Mouse (Mus musculus): ENCODE data around the gene Rflna. TPM values are rescaled to one million over a fixed set of nuclear protein-coding genes. Genes with fewer than 3 reads are reported as not detected.
A peak's percentile ranks its signal among the peaks of the same experiment; 100 is the strongest.

Gene Rflna
- polyA plus RNA-seq, 1 experiment = not detected

GRCm38 (mm10) chr5:125019099-125019498, 16.1 kb downstream of the Rflna start:
- H3K4me1 ChIP-seq (ENCODE audit: control insufficient read depth, insufficient read depth, insufficient read length, low read length) = peaks cover 4% of the 10 kb centered on the region; the same call in 1 of the 2 replicates
- no peak overlapping the region for H3K27ac ChIP-seq (replicated peaks; ENCODE audit: low read depth, low read length)
- H3K4me3 ChIP-seq (ENCODE audit: insufficient read depth, low read depth, low read length) = no peak overlapping the region

GRCm38 (mm10) chr5:125021298-125021697, 18.3 kb downstream of the Rflna start:
- Histone ChIP-seq H3K4me3 (ENCODE audit: insufficient read depth, low read depth, low read length) (no peak overlapping the region), H3K27ac (replicated peaks; ENCODE audit: low read depth, low read length) (no peak overlapping the region), H3K4me1 (ENCODE audit: control insufficient read depth, insufficient read depth, insufficient read length, low read length) (peaks cover 4% of the 10 kb centered on the region; the same call in 1 of the 2 replicates)

- H3K4me1 ChIP-seq (ENCODE audit: control insufficient read depth, insufficient read depth, insufficient read length, low read length) = 0 out of 2 replicates have a peak, but pooled peaks cover 2% of the 10 kb centered on the region
- no peak overlapping the region for H3K27ac ChIP-seq (replicated peaks; ENCODE audit: low read depth, low read length)
- H3K4me3 ChIP-seq (ENCODE audit: insufficient read depth, low read depth, low read length) = no peak overlapping the region
Measured at GRCm38 (mm10) chr5:125024002-125024401, 21.0 kb downstream of the Rflna start.

DNA sequence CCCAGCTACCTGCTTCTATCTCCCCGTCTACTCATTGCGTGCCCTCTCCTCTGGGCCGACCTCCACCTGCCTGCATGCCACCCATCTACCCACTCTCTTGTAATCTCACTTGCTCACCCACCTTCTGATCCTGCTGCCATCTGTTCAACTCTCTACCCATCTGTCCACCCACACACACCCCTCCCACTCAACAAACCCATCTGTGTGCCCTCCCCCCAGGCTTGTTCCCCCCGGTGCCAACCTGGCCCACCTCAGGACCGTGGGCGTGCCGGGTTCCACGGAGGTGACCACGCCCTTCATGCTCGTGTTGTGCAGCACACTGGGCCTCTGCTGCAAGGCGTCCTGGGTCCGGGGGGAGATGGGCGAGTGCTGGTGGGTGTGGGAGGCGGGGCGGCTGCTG, 25.4 kb downstream of the Rflna start:
- H3K27ac ChIP-seq (replicated peaks; ENCODE audit: low read depth, low read length) = no peak overlapping the region
- H3K4me3 ChIP-seq (ENCODE audit: insufficient read depth, low read depth, low read length) = no peak overlapping the region
- no peaks in the 10 kb centered on the region for H3K4me1 ChIP-seq (ENCODE audit: control insufficient read depth, insufficient read depth, insufficient read length, low read length)

- H3K4me1 ChIP-seq (ENCODE audit: control insufficient read depth, insufficient read depth, insufficient read length, low read length) = no peaks in the 10 kb centered on the region
- H3K27ac ChIP-seq (replicated peaks; ENCODE audit: low read depth, low read length) = no peak overlapping the region
- no peak overlapping the region for H3K4me3 ChIP-seq (ENCODE audit: insufficient read depth, low read depth, low read length)
Measured at GRCm38 (mm10) chr5:125028911-125029310, 25.9 kb downstream of the Rflna start.

GRCm38 (mm10) chr5:125036483-125036882, 33.5 kb downstream of the Rflna start:
- H3K27ac ChIP-seq (replicated peaks; ENCODE audit: low read depth, low read length) = no peak overlapping the region
- no peak overlapping the region for H3K4me3 ChIP-seq (ENCODE audit: insufficient read depth, low read depth, low read length)
- peaks cover 11% of the 10 kb centered on the region for H3K4me1 ChIP-seq (ENCODE audit: control insufficient read depth, insufficient read depth, insufficient read length, low read length)

DNA sequence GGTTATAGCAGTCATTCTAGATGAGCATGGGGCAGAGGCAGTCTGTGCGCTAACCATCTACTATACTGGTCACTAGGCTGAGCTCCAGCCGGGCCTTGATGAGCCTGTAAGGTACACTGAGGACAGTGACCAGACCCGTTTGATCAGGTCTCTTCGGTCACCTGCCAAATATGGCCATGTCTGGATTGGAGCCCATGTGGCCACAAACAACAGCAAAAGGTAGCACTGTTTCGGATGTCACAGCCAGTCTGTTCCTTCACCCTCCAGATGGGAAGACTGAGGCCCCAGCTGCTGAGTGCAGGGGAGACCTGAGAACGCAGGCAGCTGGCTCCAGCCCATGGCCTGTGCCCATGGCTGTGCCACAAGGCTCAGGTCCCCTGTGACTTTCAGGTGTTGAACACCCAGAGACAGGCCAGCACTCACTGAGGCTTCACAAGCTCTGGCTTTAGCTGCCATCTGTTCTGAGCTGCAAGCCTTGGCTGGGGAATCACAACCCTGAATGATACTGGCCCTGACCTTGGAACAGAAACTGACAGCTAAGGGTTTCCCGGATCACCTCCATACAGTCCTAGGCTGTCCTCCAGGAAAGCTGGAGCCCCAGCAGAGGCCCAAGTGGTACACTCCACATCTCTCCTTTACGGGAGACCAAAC, 36.5 kb downstream of the Rflna start:
- Histone ChIP-seq H3K27ac (replicated peaks; ENCODE audit: low read depth, low read length) (no peak overlapping the region), H3K4me1 (ENCODE audit: control insufficient read depth, insufficient read depth, insufficient read length, low read length) (peaks cover 14% of the 10 kb centered on the region), H3K4me3 (ENCODE audit: insufficient read depth, low read depth, low read length) (no peak overlapping the region)

DNA sequence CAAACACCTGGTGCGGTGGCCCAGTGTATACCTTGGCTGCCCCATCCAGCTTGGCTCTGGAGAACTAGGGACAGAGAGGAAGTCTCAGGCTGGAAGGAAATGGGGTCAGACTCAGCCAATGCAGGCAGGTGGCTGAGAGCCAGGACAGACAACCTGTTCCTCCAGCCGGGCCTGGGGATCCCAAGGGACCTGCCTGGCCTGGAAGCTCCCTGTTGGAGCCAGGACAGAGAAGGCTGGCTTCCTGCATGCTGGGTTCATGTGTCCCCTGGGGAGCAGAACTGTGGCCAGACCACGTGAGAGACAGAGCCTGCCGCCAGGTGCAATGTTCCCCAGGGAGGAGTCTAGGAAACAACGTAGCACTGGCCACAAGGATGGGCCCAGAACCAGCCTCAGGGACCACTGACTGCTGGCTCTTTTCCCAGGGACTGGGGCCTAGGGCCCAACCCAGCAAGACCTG, 37.1 kb downstream of the Rflna start:
- Histone ChIP-seq H3K4me1 (ENCODE audit: control insufficient read depth, insufficient read depth, insufficient read length, low read length) (peaks cover 14% of the 10 kb centered on the region), H3K27ac (replicated peaks; ENCODE audit: low read depth, low read length) (0 out of 2 replicates have a peak overlapping the region, but pooled peaks have one; percentile 19), H3K4me3 (ENCODE audit: insufficient read depth, low read depth, low read length) (no peak overlapping the region)

DNA sequence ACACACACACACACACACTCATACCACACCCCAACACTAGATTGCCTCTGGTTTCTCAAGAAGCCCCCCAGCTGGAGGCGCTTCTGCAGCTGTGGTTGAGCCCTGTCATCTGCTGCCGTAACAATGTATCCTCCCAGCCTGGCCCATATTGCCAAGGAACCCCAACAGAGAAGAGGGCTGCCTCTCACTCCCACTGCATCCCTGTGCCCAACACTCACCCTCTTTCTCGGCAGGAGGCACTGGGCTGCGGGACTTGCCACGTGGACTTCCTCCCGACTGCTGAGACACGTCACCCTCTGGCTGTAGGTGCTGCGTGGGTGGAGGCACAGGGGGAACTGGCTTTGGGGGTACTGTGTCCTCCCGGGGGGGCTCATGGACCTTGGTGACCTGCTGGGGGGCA, 38.6 kb downstream of the Rflna start:
- Histone ChIP-seq H3K4me3 (ENCODE audit: insufficient read depth, low read depth, low read length) (no peak overlapping the region), H3K27ac (replicated peaks; ENCODE audit: low read depth, low read length) (no peak overlapping the region), H3K4me1 (ENCODE audit: control insufficient read depth, insufficient read depth, insufficient read length, low read length) (peaks cover 14% of the 10 kb centered on the region)

- no peak overlapping the region for H3K4me3 ChIP-seq (ENCODE audit: insufficient read depth, low read depth, low read length)
Measured at GRCm38 (mm10) chr5:125043448-125043847, 40.4 kb downstream of the Rflna start.

GRCm38 (mm10) chr5:125045202-125045601, 42.2 kb downstream of the Rflna start:
- Histone ChIP-seq H3K27ac (replicated peaks; ENCODE audit: low read depth, low read length) (no peak overlapping the region), H3K4me1 (ENCODE audit: control insufficient read depth, insufficient read depth, insufficient read length, low read length) (peaks cover 14% of the 10 kb centered on the region), H3K4me3 (ENCODE audit: insufficient read depth, low read depth, low read length) (no peak overlapping the region)

More at GRCm38 (mm10) chr5:125043448-125043847, 40.4 kb downstream of the Rflna start:
- Histone ChIP-seq H3K4me1 (ENCODE audit: control insufficient read depth, insufficient read depth, insufficient read length, low read length) (peaks cover 14% of the 10 kb centered on the region), H3K27ac (replicated peaks; ENCODE audit: low read depth, low read length) (no peak overlapping the region)

- Histone ChIP-seq H3K4me3 (ENCODE audit: insufficient read depth, low read depth, low read length) (no peak overlapping the region), H3K27ac (replicated peaks; ENCODE audit: low read depth, low read length) (no peak overlapping the region), H3K4me1 (ENCODE audit: control insufficient read depth, insufficient read depth, insufficient read length, low read length) (peaks cover 4% of the 10 kb centered on the region)
Measured at GRCm38 (mm10) chr5:125046436-125046835, 43.4 kb downstream of the Rflna start.

DNA sequence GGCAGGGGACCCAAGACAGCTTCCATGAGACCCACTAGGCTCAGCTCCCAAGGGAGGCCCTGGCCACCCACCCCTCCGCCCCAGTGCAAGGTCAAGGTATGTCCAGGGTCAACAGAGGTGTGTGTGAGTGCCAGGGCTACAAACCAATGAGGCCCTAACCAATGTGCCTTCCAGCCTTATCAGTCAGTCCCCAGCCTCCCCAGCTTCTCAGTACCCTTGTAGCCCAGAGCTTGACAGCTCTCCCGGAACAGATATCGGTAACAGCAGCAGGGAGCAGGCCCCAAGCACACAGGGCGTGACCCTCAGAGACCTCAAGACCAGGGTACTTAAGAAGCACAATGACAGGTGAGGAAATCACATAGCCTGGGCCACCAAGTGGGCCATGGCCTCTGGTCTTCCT, 46.5 kb downstream of the Rflna start:
- Histone ChIP-seq H3K4me3 (ENCODE audit: insufficient read depth, low read depth, low read length) (no peak overlapping the region), H3K4me1 (ENCODE audit: control insufficient read depth, insufficient read depth, insufficient read length, low read length) (peaks cover 24% of the 10 kb centered on the region), H3K27ac (replicated peaks; ENCODE audit: low read depth, low read length) (no peak overlapping the region)

GRCm38 (mm10) chr5:125052237-125052602, 49.2 kb downstream of the Rflna start:
- H3K27ac ChIP-seq (replicated peaks; ENCODE audit: low read depth, low read length) = peak overlapping the region; percentile 49; the same call in 1 of the 2 replicates
- no peak overlapping the region for H3K4me3 ChIP-seq (ENCODE audit: insufficient read depth, low read depth, low read length)
- H3K4me1 ChIP-seq (ENCODE audit: control insufficient read depth, insufficient read depth, insufficient read length, low read length) = peaks cover 34% of the 10 kb centered on the region

DNA sequence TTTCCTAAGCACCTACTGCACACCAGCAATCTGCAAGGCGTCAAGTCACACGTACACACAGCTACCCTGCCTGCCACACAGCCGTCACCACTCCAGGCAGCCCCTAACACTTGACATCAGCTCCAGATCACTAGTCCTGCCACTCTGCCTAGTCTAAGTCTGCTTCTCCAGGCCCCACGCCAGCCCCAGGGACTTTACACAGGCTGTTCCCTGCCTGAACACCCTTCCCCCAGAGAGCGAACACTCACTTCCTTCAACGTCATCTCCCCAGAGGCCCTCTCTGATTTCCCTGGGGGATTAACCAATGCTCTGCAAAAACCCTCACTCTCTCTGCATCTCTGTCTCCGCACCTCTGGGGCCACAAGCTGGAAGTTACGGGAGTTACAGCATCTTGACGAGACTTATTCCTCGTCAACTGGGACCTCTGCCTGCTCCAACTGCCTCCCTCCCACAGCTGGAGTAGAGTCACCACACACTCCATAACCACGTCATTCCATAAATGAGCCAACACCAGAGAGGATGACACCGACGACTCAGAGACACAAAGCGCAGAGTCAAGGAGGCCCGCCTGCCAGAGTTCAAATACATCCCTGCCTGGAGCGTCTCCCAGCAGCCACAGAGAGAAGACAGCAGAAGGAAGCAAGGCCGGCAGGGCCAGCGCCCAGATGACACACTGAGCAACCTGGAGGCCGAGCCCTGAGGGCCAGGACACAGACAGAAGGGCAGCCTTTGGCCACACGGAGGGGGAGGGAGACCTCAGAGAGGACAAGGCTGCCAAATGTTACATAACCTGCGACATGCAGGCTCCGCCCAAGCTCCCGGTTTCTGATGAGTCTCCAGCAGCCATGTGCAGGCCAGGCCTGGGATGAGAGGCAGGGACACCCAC, 49.8 kb downstream of the Rflna start:
- H3K27ac ChIP-seq (replicated peaks; ENCODE audit: low read depth, low read length) = peak overlapping the region; percentile 49; the same call in 1 of the 2 replicates
- H3K4me1 ChIP-seq (ENCODE audit: control insufficient read depth, insufficient read depth, insufficient read length, low read length) = peaks cover 34% of the 10 kb centered on the region
- no peak overlapping the region for H3K4me3 ChIP-seq (ENCODE audit: insufficient read depth, low read depth, low read length)

Data from brown adipose tissue, adult 24 weeks (tissue).